Mouse (Mus musculus) ES-Bruce4 (cell line): ENCODE data around the gene Mettl14. TPM values are rescaled to one million over a fixed set of nuclear protein-coding genes. Genes with fewer than 3 reads are reported as not detected.
"Not testable (repeated sequence)": the region's sequence is repeated elsewhere in the genome, so short reads cannot be mapped to it uniquely, and the experiment has no call there.

ENCODE experiments used
- H3K27ac ChIP-seq: 2 replicates; pipeline ENCODE4 v1.5.1; 2012; ENCODE audit warnings: low read length, inconsistent platforms; ENCODE audit not compliant: insufficient read depth
- H3K27me3 ChIP-seq: 2 replicates; pipeline ENCODE4 v1.6.1; 2012; ENCODE audit warnings: mild to moderate bottlenecking, low read length, inconsistent platforms; ENCODE audit not compliant: control insufficient read depth, poor library complexity, insufficient read depth, severe bottlenecking
- H3K36me3 ChIP-seq: 2 replicates; pipeline ENCODE4 v1.6.1; 2012; ENCODE audit warnings: inconsistent platforms, mild to moderate bottlenecking, low read length, moderate library complexity; ENCODE audit not compliant: control insufficient read depth, poor library complexity, insufficient read depth, severe bottlenecking
- H3K4me1 ChIP-seq: one replicate; pipeline ENCODE4 v1.8.1; 2011; ENCODE audit warnings: low read length; ENCODE audit not compliant: control insufficient read depth, insufficient read depth
- H3K4me3 ChIP-seq: 2 replicates; pipeline ENCODE4 v1.5.1; 2011; ENCODE audit warnings: low read depth, mild to moderate bottlenecking, low read length
- H3K9ac ChIP-seq: 2 replicates; pipeline ENCODE4 v1.6.1; 2012; ENCODE audit warnings: low read depth, mild to moderate bottlenecking, inconsistent platforms; ENCODE audit not compliant: poor library complexity, severe bottlenecking
- H3K9me3 ChIP-seq: replicated peaks from 2 replicates; pipeline ENCODE4 v1.6.1; 2012; ENCODE audit warnings: mild to moderate bottlenecking, low read length, inconsistent platforms; ENCODE audit not compliant: control insufficient read depth, poor library complexity, insufficient read depth, severe bottlenecking
- CTCF ChIP-seq: IDR thresholded peaks from one replicate; pipeline ENCODE4 v1.8.1; 2011; ENCODE audit warnings: low read depth, low read length
- EP300 ChIP-seq: IDR thresholded peaks from 2 replicates; pipeline ENCODE4 v1.6.1; 2011; ENCODE audit warnings: low read depth, low read length; ENCODE audit not compliant: insufficient read depth
- POLR2A ChIP-seq: IDR thresholded peaks from one replicate; pipeline ENCODE4 v1.8.1; 2011; ENCODE audit warnings: low read length; ENCODE audit not compliant: insufficient read depth
- polyA plus RNA-seq: library from polyadenylated mRNA; stranded (reverse); fragments of >200 nt; gene quantifications from 2 replicates; pipeline ENCODE4 v1.2.4, GENCODE M21; 2011; ENCODE audit warnings: low read depth; ENCODE audit not compliant: missing spikeins, insufficient read depth, insufficient read length

The Mettl14 gene
- polyA plus RNA-seq, 1 experiment: 48.6 TPM

- H3K4me3 ChIP-seq: no peak overlapping the region
- TF ChIP-seq POLR2A (no peak), EP300 (no peak), CTCF (no peak)
- no peaks in the 10 kb centered on the region for H3K36me3 ChIP-seq
- no peak overlapping the region for H3K27ac ChIP-seq
- no peaks in the 10 kb centered on the region for H3K9me3 ChIP-seq
- H3K4me1 ChIP-seq: no peaks in the 10 kb centered on the region
- no peaks in the 10 kb centered on the region for H3K27me3 ChIP-seq
- no peak overlapping the region for H3K9ac ChIP-seq
These were observed 5.3 kb upstream of the Mettl14 start for GRCm38 (mm10) chr3:123391180-123391579.

- Histone ChIP-seq H3K9ac (peak overlapping the region; percentile 87), H3K4me3 (peak overlapping the region; percentile 95)
- not testable (repeated sequence) for H3K27me3 ChIP-seq, H3K4me1 ChIP-seq, H3K36me3 ChIP-seq, H3K27ac ChIP-seq, H3K9me3 ChIP-seq
These were observed 361 bp upstream of the Mettl14 start for GRCm38 (mm10) chr3:123386157-123386780.

- Histone ChIP-seq H3K4me1 (no peaks in the 10 kb centered on the region), H3K36me3 (peaks cover 4% of the 10 kb centered on the region), H3K27me3 (no peaks in the 10 kb centered on the region), H3K4me3 (peak overlapping the region; percentile 95), H3K9ac (peak overlapping the region; percentile 87), H3K9me3 (no peaks in the 10 kb centered on the region), H3K27ac (peak overlapping the region; percentile 7; the same call in 1 of the 2 replicates)
- TF ChIP-seq POLR2A (no peak), CTCF (no peak)
These were observed 806 bp downstream of the Mettl14 start for GRCm38 (mm10) chr3:123385118-123385485.

- Histone ChIP-seq H3K27ac (no peak overlapping the region), H3K9ac (no peak overlapping the region), H3K27me3 (no peaks in the 10 kb centered on the region), H3K36me3 (peaks cover 4% of the 10 kb centered on the region), H3K4me3 (no peak overlapping the region), H3K4me1 (no peaks in the 10 kb centered on the region), H3K9me3 (no peaks in the 10 kb centered on the region)
- TF ChIP-seq CTCF (no peak), EP300 (no peak), POLR2A (no peak)
These were observed 1.5 kb downstream of the Mettl14 start for GRCm38 (mm10) chr3:123384435-123384834.

GRCm38 (mm10) chr3:123376562-123376961 lies 9.3 kb downstream of the Mettl14 start:
- H3K9me3 ChIP-seq: no peaks in the 10 kb centered on the region
- peaks cover 9% of the 10 kb centered on the region for H3K36me3 ChIP-seq
- H3K4me3 ChIP-seq: no peak overlapping the region
- no peak for TF ChIP-seq EP300
- no peak for TF ChIP-seq POLR2A
- no peak for TF ChIP-seq CTCF
- no peaks in the 10 kb centered on the region for H3K4me1 ChIP-seq
- H3K9ac ChIP-seq: no peak overlapping the region
- no peak overlapping the region for H3K27ac ChIP-seq
- H3K27me3 ChIP-seq: no peaks in the 10 kb centered on the region

- peak; percentile 29 for TF ChIP-seq CTCF
- TF ChIP-seq POLR2A: no peak
- H3K9ac ChIP-seq: no peak overlapping the region
- no peaks in the 10 kb centered on the region for H3K9me3 ChIP-seq
- peaks cover 20% of the 10 kb centered on the region for H3K36me3 ChIP-seq
- H3K4me3 ChIP-seq: no peak overlapping the region
- H3K27me3 ChIP-seq: no peaks in the 10 kb centered on the region
- no peaks in the 10 kb centered on the region for H3K4me1 ChIP-seq
- H3K27ac ChIP-seq: no peak overlapping the region
These were observed 14.0 kb downstream of the Mettl14 start for GRCm38 (mm10) chr3:123371766-123372535.
